Mouse (Mus musculus): ENCODE results near the gene Rhbdd1. TPM values are rescaled to one million over a fixed set of nuclear protein-coding genes. Genes with fewer than 3 reads are reported as not detected.

Rhbdd1 gene
- polyA plus RNA-seq, 1 experiment: 8.2 TPM

- H3K4me3 ChIP-seq (ENCODE audit: insufficient read depth, low read depth, low read length): no peak overlapping the region
- H3K27ac ChIP-seq (replicated peaks; ENCODE audit: low read depth, low read length): no peak overlapping the region
- H3K4me1 ChIP-seq (ENCODE audit: control insufficient read depth, insufficient read depth, insufficient read length, low read length): peaks cover 3% of the 10 kb centered on the region; the same call in 1 of the 2 replicates
Measured at GRCm38 (mm10) chr1:82371636-82372428, 55.6 kb downstream of the Rhbdd1 start.

GRCm38 (mm10) chr1:82373924-82374323, 57.7 kb downstream of the Rhbdd1 start:
- peaks cover 3% of the 10 kb centered on the region; the same call in 1 of the 2 replicates for H3K4me1 ChIP-seq (ENCODE audit: control insufficient read depth, insufficient read depth, insufficient read length, low read length)
- no peak overlapping the region for H3K4me3 ChIP-seq (ENCODE audit: insufficient read depth, low read depth, low read length)
- H3K27ac ChIP-seq (replicated peaks; ENCODE audit: low read depth, low read length): no peak overlapping the region

DNA sequence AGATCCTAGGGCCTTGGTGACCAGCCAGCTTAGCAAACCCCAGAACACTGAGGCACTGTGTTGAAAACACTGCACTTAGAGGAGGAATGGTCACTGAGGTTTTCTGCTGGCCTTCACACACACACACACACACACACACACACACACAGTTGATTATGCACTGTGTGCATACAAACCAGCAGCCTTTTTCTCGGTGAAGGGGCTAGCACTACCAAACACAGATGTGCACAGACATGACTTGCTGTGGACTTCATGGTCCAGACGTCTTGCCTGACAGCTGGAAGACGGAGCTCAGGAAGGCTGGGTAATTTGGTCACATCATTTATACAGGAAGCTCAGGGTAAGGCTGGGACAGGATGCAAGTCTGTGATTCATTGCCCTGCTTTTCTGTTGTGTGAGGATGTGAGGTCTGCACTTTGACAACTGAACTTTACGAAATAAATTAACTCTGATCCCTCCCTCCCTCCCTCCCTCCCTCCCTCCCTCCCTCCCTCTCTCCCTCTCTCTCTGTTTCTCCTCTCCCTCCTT, 58.6 kb downstream of the Rhbdd1 start:
- Histone ChIP-seq H3K4me3 (ENCODE audit: insufficient read depth, low read depth, low read length) (no peak overlapping the region), H3K4me1 (ENCODE audit: control insufficient read depth, insufficient read depth, insufficient read length, low read length) (peaks cover 3% of the 10 kb centered on the region; the same call in 1 of the 2 replicates), H3K27ac (replicated peaks; ENCODE audit: low read depth, low read length) (no peak overlapping the region)

- H3K27ac ChIP-seq (replicated peaks; ENCODE audit: low read depth, low read length): no peak overlapping the region
- peaks cover 3% of the 10 kb centered on the region; the same call in 1 of the 2 replicates for H3K4me1 ChIP-seq (ENCODE audit: control insufficient read depth, insufficient read depth, insufficient read length, low read length)
- H3K4me3 ChIP-seq (ENCODE audit: insufficient read depth, low read depth, low read length): no peak overlapping the region
Measured at GRCm38 (mm10) chr1:82375452-82375851, 59.2 kb downstream of the Rhbdd1 start.

- Histone ChIP-seq H3K4me3 (ENCODE audit: insufficient read depth, low read depth, low read length) (no peak overlapping the region), H3K4me1 (ENCODE audit: control insufficient read depth, insufficient read depth, insufficient read length, low read length) (peaks cover 3% of the 10 kb centered on the region; the same call in 1 of the 2 replicates), H3K27ac (replicated peaks; ENCODE audit: low read depth, low read length) (no peak overlapping the region)
Measured at GRCm38 (mm10) chr1:82381946-82382345, 65.7 kb downstream of the Rhbdd1 start.

DNA sequence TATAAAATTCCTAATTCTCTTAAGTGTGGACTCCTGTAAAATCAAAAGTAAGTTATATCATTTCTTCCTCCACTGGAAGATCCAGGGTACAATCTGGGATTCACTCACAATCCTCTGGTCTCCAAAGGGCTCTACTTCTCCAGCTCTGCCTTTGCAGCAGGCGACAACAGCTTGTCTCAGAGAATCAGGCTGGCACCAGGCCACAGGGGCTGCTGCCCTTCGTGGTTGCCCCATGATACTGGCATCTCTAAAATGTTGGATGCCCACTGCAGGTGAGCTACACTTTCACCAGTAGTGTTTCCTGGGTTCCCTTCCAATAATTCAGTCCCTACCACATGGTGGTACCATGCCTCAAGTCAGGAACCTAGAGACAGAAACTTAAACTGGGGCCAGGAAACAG, 67.9 kb downstream of the Rhbdd1 start:
- no peak overlapping the region for H3K4me3 ChIP-seq (ENCODE audit: insufficient read depth, low read depth, low read length)
- H3K4me1 ChIP-seq (ENCODE audit: control insufficient read depth, insufficient read depth, insufficient read length, low read length): peaks cover 3% of the 10 kb centered on the region; the same call in 1 of the 2 replicates
- H3K27ac ChIP-seq (replicated peaks; ENCODE audit: low read depth, low read length): no peak overlapping the region

- no peak overlapping the region for H3K27ac ChIP-seq (replicated peaks; ENCODE audit: low read depth, low read length)
- no peak overlapping the region for H3K4me3 ChIP-seq (ENCODE audit: insufficient read depth, low read depth, low read length)
- H3K4me1 ChIP-seq (ENCODE audit: control insufficient read depth, insufficient read depth, insufficient read length, low read length): peaks cover 3% of the 10 kb centered on the region; the same call in 1 of the 2 replicates
Measured at GRCm38 (mm10) chr1:82385054-82385453, 68.8 kb downstream of the Rhbdd1 start.

GRCm38 (mm10) chr1:82385827-82386230, 69.6 kb downstream of the Rhbdd1 start:
- Histone ChIP-seq H3K4me3 (ENCODE audit: insufficient read depth, low read depth, low read length) (no peak overlapping the region), H3K27ac (replicated peaks; ENCODE audit: low read depth, low read length) (no peak overlapping the region), H3K4me1 (ENCODE audit: control insufficient read depth, insufficient read depth, insufficient read length, low read length) (peaks cover 3% of the 10 kb centered on the region; the same call in 1 of the 2 replicates)

DNA sequence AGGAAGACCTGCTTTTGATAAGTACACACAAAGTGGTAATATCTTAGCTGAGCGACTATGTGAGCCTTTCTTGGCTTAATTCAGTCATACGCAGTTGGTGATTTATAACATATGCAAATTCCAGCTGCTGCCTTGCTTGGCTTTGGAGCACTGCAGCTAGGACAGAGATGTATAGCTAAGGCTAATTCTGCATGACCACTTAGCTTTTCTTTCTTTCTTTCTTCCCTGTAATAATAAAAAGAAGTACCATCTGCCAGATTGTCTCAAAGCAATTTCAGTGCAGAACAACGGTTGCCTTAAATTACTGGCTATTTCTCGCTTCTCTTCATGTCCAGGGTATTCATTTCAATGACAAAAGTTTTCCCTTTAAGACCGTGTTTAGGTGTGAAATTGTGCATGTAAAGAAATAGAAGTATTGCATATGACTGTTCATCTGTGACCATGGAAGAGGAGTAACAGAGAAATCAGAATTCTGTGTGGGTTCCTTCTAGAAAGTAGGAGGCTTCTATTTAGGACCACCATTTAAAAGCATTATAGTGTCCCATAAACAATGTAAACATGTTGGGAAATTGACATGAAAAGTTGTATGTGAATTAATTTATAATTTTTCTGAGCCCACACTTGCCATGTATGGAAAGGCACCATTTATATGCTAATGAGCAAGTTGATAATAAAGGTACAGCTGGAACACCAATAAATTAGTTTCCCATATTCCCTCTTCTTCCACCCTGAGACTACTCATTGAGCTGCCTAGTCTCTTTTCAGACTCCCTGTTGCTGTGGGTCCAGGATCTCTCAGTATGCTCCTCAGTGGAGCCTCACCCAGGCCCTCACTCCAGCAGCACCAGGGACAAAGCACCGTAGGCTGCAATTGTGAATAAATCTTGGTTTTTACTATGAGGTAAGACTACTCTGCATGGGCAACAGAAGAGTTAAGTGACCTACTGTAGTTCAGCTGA, 70.8 kb downstream of the Rhbdd1 start:
- Histone ChIP-seq H3K4me3 (ENCODE audit: insufficient read depth, low read depth, low read length) (no peak overlapping the region), H3K27ac (replicated peaks; ENCODE audit: low read depth, low read length) (no peak overlapping the region), H3K4me1 (ENCODE audit: control insufficient read depth, insufficient read depth, insufficient read length, low read length) (peaks cover 3% of the 10 kb centered on the region; the same call in 1 of the 2 replicates)

- Histone ChIP-seq H3K4me1 (ENCODE audit: control insufficient read depth, insufficient read depth, insufficient read length, low read length) (peaks cover 3% of the 10 kb centered on the region; the same call in 1 of the 2 replicates), H3K27ac (replicated peaks; ENCODE audit: low read depth, low read length) (no peak overlapping the region), H3K4me3 (ENCODE audit: insufficient read depth, low read depth, low read length) (no peak overlapping the region)
Measured at GRCm38 (mm10) chr1:82389371-82389770, 73.1 kb downstream of the Rhbdd1 start.

GRCm38 (mm10) chr1:82395371-82395770, 79.1 kb downstream of the Rhbdd1 start:
- Histone ChIP-seq H3K4me1 (ENCODE audit: control insufficient read depth, insufficient read depth, insufficient read length, low read length) (no peaks in the 10 kb centered on the region), H3K27ac (replicated peaks; ENCODE audit: low read depth, low read length) (no peak overlapping the region), H3K4me3 (ENCODE audit: insufficient read depth, low read depth, low read length) (no peak overlapping the region)

- Histone ChIP-seq H3K4me1 (ENCODE audit: control insufficient read depth, insufficient read depth, insufficient read length, low read length) (no peaks in the 10 kb centered on the region), H3K4me3 (ENCODE audit: insufficient read depth, low read depth, low read length) (no peak overlapping the region), H3K27ac (replicated peaks; ENCODE audit: low read depth, low read length) (no peak overlapping the region)
Measured at GRCm38 (mm10) chr1:82407786-82408185, 91.5 kb downstream of the Rhbdd1 start.

GRCm38 (mm10) chr1:82409271-82409670, 93.0 kb downstream of the Rhbdd1 start:
- Histone ChIP-seq H3K4me3 (ENCODE audit: insufficient read depth, low read depth, low read length) (no peak overlapping the region), H3K4me1 (ENCODE audit: control insufficient read depth, insufficient read depth, insufficient read length, low read length) (no peaks in the 10 kb centered on the region), H3K27ac (replicated peaks; ENCODE audit: low read depth, low read length) (no peak overlapping the region)

GRCm38 (mm10) chr1:82410548-82410947, 94.3 kb downstream of the Rhbdd1 start:
- H3K27ac ChIP-seq (replicated peaks; ENCODE audit: low read depth, low read length): no peak overlapping the region
- no peaks in the 10 kb centered on the region for H3K4me1 ChIP-seq (ENCODE audit: control insufficient read depth, insufficient read depth, insufficient read length, low read length)
- H3K4me3 ChIP-seq (ENCODE audit: insufficient read depth, low read depth, low read length): no peak overlapping the region

- H3K4me3 ChIP-seq (ENCODE audit: insufficient read depth, low read depth, low read length): no peak overlapping the region
- H3K27ac ChIP-seq (replicated peaks; ENCODE audit: low read depth, low read length): no peak overlapping the region
- no peaks in the 10 kb centered on the region for H3K4me1 ChIP-seq (ENCODE audit: control insufficient read depth, insufficient read depth, insufficient read length, low read length)
Measured at GRCm38 (mm10) chr1:82411521-82411920, 95.3 kb downstream of the Rhbdd1 start.
